Mouse (Mus musculus): Measurements from ENCODE around the gene Tmem246.

DNA sequence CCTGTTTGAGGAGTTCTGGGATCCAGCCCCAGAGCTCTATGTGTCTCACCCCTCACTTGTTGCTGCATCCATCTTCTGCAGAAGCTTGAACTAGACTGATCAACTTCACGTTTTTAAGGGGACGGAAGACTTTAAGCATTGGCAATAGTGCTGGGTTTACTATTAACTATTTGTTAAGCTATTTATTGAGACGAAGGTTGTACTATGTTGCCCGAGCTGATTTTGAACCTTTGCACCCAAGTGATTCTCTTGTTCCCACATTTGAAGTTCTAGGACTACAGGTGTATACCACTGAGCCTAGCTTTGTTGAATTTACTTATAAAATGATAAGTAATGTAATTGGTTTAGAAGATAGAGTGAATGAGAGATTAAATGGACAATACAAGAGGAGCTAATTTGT is 26.2 kb upstream of the Tmem246 start:
- TF ChIP-seq CTCF (IDR thresholded peaks at IDR 0.05; ENCODE audit: borderline replicate concordance, control insufficient read depth, extremely low read depth, insufficient read depth, low read length, poor library complexity) (no peak), POLR2A (IDR thresholded peaks at IDR 0.05; ENCODE audit: control insufficient read depth, extremely low read depth, insufficient read depth, low read length, poor library complexity) (no peak)
